Mouse (Mus musculus): Measurements from ENCODE around the gene Klf17. TPM values are rescaled to one million over a fixed set of nuclear protein-coding genes. Genes with fewer than 3 reads are reported as not detected.

Gene Klf17
- not detected in 2 replicates for polyA plus RNA-seq (2012; ENCODE audit: insufficient read depth, low replicate concordance)

GRCm38 (mm10) chr4:117765416-117765815, at the start of gene Klf17:
Klf17 (minus strand) TSS chr4:117765648.
- Histone ChIP-seq H3K9me3 (no peaks in the 10 kb centered on the region), H3K4me1 (no peaks in the 10 kb centered on the region), H3K27me3 (replicated peaks) (peaks cover 5% of the 10 kb centered on the region), H3K4me3 (replicated peaks) (no peak within 1 kb of the TSS), H3K36me3 (replicated peaks; ENCODE audit: low read length) (no peaks in the 10 kb centered on the region)
- TF ChIP-seq GATA1 (IDR thresholded peaks at IDR 0.05; ENCODE audit: borderline replicate concordance, low read length) (no peak), FLI1 (IDR thresholded peaks at IDR 0.05; ENCODE audit: low read length) (no peak)

GRCm38 (mm10) chr4:117814333-117814732, 48.9 kb upstream of the Klf17 start:
- peaks cover 5% of the 10 kb centered on the region; the same call in 1 of the 2 replicates for H3K4me1 ChIP-seq

GRCm38 (mm10) chr4:117813591-117814192, 48.2 kb upstream of the Klf17 start:
- Histone ChIP-seq H3K27me3 (replicated peaks) (peaks cover 26% of the 10 kb centered on the region), H3K9me3 (peaks cover 26% of the 10 kb centered on the region), H3K4me3 (replicated peaks) (no peak overlapping the region), H3K4me1 (peaks cover 5% of the 10 kb centered on the region; the same call in 1 of the 2 replicates), H3K36me3 (replicated peaks; ENCODE audit: low read length) (no peaks in the 10 kb centered on the region)
- no peak for TF ChIP-seq FLI1 (IDR thresholded peaks at IDR 0.05; ENCODE audit: low read length)
- TF ChIP-seq GATA1 (IDR thresholded peaks at IDR 0.05; ENCODE audit: borderline replicate concordance, low read length), result no peak

More at GRCm38 (mm10) chr4:117814333-117814732, 48.9 kb upstream of the Klf17 start:
- peaks cover 26% of the 10 kb centered on the region for H3K9me3 ChIP-seq
- peaks cover 26% of the 10 kb centered on the region for H3K27me3 ChIP-seq (replicated peaks)
- H3K36me3 ChIP-seq (replicated peaks; ENCODE audit: low read length), result no peaks in the 10 kb centered on the region
- TF ChIP-seq FLI1 (IDR thresholded peaks at IDR 0.05; ENCODE audit: low read length) (no peak), GATA1 (IDR thresholded peaks at IDR 0.05; ENCODE audit: borderline replicate concordance, low read length) (no peak)
- H3K4me3 ChIP-seq (replicated peaks), result no peak overlapping the region

- peaks cover 28% of the 10 kb centered on the region for H3K27me3 ChIP-seq (replicated peaks)
- H3K4me3 ChIP-seq (replicated peaks), result no peak overlapping the region
- no peaks in the 10 kb centered on the region for H3K36me3 ChIP-seq (replicated peaks; ENCODE audit: low read length)
Measured at GRCm38 (mm10) chr4:117810933-117811332, 45.5 kb upstream of the Klf17 start.

GRCm38 (mm10) chr4:117806992-117807391, 41.5 kb upstream of the Klf17 start:
- no peak for TF ChIP-seq FLI1 (IDR thresholded peaks at IDR 0.05; ENCODE audit: low read length)
- no peak for TF ChIP-seq GATA1 (IDR thresholded peaks at IDR 0.05; ENCODE audit: borderline replicate concordance, low read length)
- H3K9me3 ChIP-seq, result no peaks in the 10 kb centered on the region

More at GRCm38 (mm10) chr4:117810933-117811332, 45.5 kb upstream of the Klf17 start:
- H3K4me1 ChIP-seq, result peaks cover 10% of the 10 kb centered on the region
- H3K9me3 ChIP-seq, result peaks cover 11% of the 10 kb centered on the region
- TF ChIP-seq GATA1 (IDR thresholded peaks at IDR 0.05; ENCODE audit: borderline replicate concordance, low read length), result no peak
- no peak for TF ChIP-seq FLI1 (IDR thresholded peaks at IDR 0.05; ENCODE audit: low read length)

GRCm38 (mm10) chr4:117799904-117800303, 34.5 kb upstream of the Klf17 start:
- H3K36me3 ChIP-seq (replicated peaks; ENCODE audit: low read length), result no peaks in the 10 kb centered on the region
- no peaks in the 10 kb centered on the region for H3K4me1 ChIP-seq
- TF ChIP-seq GATA1 (IDR thresholded peaks at IDR 0.05; ENCODE audit: borderline replicate concordance, low read length) (no peak), FLI1 (IDR thresholded peaks at IDR 0.05; ENCODE audit: low read length) (no peak)
- H3K9me3 ChIP-seq, result peaks cover 6% of the 10 kb centered on the region
- peaks cover 6% of the 10 kb centered on the region for H3K27me3 ChIP-seq (replicated peaks)
- no peak overlapping the region for H3K4me3 ChIP-seq (replicated peaks)

More at GRCm38 (mm10) chr4:117806992-117807391, 41.5 kb upstream of the Klf17 start:
- Histone ChIP-seq H3K27me3 (replicated peaks) (peaks cover 18% of the 10 kb centered on the region), H3K4me3 (replicated peaks) (no peak overlapping the region), H3K36me3 (replicated peaks; ENCODE audit: low read length) (no peaks in the 10 kb centered on the region), H3K4me1 (peaks cover 5% of the 10 kb centered on the region)

- Histone ChIP-seq H3K4me1 (no peaks in the 10 kb centered on the region; the same call in 1 of the 2 replicates), H3K27me3 (replicated peaks) (peaks cover 13% of the 10 kb centered on the region), H3K4me3 (replicated peaks) (no peak overlapping the region), H3K36me3 (replicated peaks; ENCODE audit: low read length) (no peaks in the 10 kb centered on the region), H3K9me3 (peaks cover 10% of the 10 kb centered on the region)
- TF ChIP-seq FLI1 (IDR thresholded peaks at IDR 0.05; ENCODE audit: low read length), result no peak
- TF ChIP-seq GATA1 (IDR thresholded peaks at IDR 0.05; ENCODE audit: borderline replicate concordance, low read length), result no peak
Measured at GRCm38 (mm10) chr4:117788308-117788707, 22.9 kb upstream of the Klf17 start.

GRCm38 (mm10) chr4:117786963-117787362, 21.5 kb upstream of the Klf17 start:
- H3K9me3 ChIP-seq, result peaks cover 10% of the 10 kb centered on the region
- H3K36me3 ChIP-seq (replicated peaks; ENCODE audit: low read length), result no peaks in the 10 kb centered on the region
- H3K4me3 ChIP-seq (replicated peaks), result peak overlapping the region; percentile 62
- TF ChIP-seq FLI1 (IDR thresholded peaks at IDR 0.05; ENCODE audit: low read length), result no peak
- no peak for TF ChIP-seq GATA1 (IDR thresholded peaks at IDR 0.05; ENCODE audit: borderline replicate concordance, low read length)
- peaks cover 13% of the 10 kb centered on the region for H3K27me3 ChIP-seq (replicated peaks)
- H3K4me1 ChIP-seq, result no peaks in the 10 kb centered on the region

GRCm38 (mm10) chr4:117782908-117783307, 17.5 kb upstream of the Klf17 start:
- H3K9me3 ChIP-seq, result peaks cover 10% of the 10 kb centered on the region
- TF ChIP-seq GATA1 (IDR thresholded peaks at IDR 0.05; ENCODE audit: borderline replicate concordance, low read length), result no peak
- no peak for TF ChIP-seq FLI1 (IDR thresholded peaks at IDR 0.05; ENCODE audit: low read length)
- peaks cover 10% of the 10 kb centered on the region for H3K27me3 ChIP-seq (replicated peaks)
- H3K4me3 ChIP-seq (replicated peaks), result no peak overlapping the region
- no peaks in the 10 kb centered on the region for H3K36me3 ChIP-seq (replicated peaks; ENCODE audit: low read length)
- no peaks in the 10 kb centered on the region for H3K4me1 ChIP-seq

- no peaks in the 10 kb centered on the region for H3K36me3 ChIP-seq (replicated peaks; ENCODE audit: low read length)
- peaks cover 17% of the 10 kb centered on the region for H3K27me3 ChIP-seq (replicated peaks)
- H3K9me3 ChIP-seq, result no peaks in the 10 kb centered on the region
- H3K4me3 ChIP-seq (replicated peaks), result no peak overlapping the region
- TF ChIP-seq FLI1 (IDR thresholded peaks at IDR 0.05; ENCODE audit: low read length) (no peak), GATA1 (IDR thresholded peaks at IDR 0.05; ENCODE audit: borderline replicate concordance, low read length) (no peak)
- H3K4me1 ChIP-seq, result no peaks in the 10 kb centered on the region
Measured at GRCm38 (mm10) chr4:117772960-117773359, 7.5 kb upstream of the Klf17 start.

Measured in megakaryocyte, embryonic 14.5 days (primary cell).